Mouse (Mus musculus) right cerebral cortex, postnatal 4 days (tissue): ENCODE measurements around the gene Trit1.
"Not testable (repeated sequence)": the region's sequence is repeated elsewhere in the genome, so short reads cannot be mapped to it uniquely, and the experiment has no call there.

Experiments
- DNase-seq: peaks from one replicate; pipeline ENCODE4 v3.0.0-alpha.2; 2022

Trit1 gene

DNA sequence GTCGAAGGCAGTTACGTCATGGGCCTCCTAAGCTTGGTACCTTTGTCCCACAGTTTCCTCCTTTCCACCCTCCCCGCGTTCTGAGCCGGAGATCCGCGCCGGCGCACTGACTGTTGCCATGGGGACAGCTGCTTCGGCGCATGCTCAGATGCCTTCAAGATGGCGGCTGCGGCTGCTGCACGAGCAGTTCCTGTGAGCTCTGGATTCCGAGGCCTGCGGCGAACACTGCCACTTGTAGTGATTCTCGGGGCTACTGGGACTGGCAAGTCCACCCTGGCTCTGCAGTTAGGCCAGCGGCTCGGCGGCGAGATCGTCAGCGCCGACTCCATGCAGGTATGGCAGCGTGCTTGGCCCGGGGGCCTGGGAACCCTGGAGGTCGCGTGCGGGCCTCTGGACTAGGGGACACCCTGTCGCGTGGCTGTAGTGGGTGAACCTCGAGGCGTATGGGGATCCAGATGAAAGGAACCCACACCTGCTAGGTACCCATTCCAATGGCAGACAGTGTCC, at the start of gene Trit1:
Gene Trit1, plus strand, starts transcription at position 147 of the 507 bp plus-strand sequence.
- peak; percentile 94 for DNase-seq

DNA sequence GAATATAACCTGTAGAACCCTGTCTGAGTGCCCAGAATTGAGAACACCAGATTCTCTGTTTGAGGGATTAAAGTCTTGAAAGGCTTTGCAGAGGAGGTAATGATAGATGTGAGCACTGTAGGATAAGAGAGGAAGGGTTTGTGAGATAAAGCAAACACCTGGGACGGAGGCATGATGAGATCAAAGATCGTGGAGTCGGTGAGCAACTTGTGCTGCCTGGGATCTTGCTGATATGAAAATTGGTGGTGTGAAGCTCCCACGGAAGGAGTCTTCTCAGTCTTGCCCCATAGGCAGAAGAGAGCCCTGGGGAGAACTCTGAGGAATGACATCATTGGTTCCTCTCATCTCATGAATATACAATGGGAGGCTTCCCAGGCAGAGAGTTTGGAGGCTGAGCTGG, 48.3 kb upstream of the Trit1 start:
- DNase-seq = no peak

DNA sequence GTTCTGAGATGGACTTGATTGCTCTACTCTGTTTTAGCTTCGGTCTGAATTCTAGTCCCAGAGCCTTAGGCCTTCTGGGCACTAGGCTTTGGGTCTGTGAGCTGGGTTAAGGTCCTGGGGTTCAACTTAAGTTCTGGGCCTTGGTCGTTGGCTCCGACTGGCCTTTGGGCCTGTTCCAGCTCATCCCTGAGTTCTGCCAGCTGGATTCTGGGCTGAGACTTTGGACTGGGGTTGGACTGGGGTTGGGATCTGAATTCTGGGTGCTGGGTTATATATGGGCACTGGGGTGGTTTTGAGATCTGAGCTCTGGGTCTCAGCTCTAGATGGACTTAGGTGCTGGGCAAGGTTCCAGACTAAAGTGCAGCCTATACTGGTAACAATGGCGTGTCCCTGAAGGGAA, 45.2 kb upstream of the Trit1 start:
- DNase-seq = no peak

DNA sequence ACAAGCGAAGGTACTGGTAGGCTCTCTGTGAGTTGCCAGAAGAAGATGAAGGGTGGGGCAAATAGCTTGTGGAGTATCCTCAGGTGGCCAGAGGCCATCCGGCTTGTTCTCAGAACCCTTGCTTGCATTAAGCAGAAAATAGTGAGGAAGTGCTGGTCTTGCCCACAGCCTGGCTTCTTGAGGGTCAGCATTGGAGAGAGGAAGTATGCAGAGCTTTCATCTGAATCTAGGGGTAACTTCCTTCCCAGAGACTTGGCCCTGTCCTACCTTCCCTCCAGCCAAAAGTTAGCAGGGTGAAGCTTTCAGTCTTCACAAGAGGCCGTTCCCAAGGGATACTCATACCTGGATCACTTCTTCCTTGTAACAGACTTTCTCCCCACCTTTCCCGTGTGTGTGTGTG, 44.8 kb upstream of the Trit1 start:
- no peak for DNase-seq

DNA sequence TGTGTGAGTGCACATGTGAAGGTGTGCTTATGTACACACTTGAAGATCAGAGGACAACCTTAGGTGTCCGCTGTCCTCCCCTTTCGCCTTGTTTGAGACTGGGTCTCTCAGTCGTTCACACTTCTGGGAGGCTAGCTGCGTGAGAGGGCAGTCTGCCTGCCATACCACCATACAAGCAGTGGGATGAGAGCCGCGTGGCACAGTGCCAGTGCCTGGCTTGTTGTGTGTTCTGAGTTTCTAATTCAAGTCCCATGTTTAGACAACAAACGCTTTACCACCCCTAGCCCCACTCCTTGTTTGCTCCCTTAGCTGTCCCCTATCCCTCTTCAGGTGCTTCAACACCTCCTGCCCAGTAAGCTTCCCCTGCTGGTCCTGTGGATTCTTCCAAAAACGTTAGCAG, 44.3 kb upstream of the Trit1 start:
- DNase-seq = no peak

DNA sequence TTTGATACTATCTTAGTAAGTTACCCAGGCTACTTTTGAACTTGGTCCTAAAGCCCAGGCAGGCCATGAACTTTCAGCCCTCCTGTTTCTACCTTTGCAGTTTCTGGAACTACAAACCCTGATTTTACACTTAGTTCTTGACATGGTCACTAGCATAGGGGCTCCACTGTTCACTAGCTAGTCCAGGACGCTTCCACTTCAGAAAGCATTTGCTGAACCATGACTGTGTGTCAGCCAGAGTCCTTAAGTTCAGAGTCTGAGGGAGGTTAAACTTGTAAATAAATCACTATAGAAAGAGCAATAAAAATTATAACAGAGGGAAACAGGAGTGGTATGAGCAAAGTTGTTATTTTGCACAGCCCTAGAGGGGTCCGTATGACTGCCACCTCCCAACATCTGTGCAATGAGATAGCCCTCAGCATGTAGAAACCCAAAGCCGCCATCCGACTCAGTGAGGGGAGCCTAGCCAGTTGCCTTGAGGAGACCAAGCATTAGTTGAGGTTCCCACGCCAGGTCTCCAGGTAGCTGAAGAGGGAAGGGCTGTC, 41.3 kb upstream of the Trit1 start:
- DNase-seq = no peak

DNA sequence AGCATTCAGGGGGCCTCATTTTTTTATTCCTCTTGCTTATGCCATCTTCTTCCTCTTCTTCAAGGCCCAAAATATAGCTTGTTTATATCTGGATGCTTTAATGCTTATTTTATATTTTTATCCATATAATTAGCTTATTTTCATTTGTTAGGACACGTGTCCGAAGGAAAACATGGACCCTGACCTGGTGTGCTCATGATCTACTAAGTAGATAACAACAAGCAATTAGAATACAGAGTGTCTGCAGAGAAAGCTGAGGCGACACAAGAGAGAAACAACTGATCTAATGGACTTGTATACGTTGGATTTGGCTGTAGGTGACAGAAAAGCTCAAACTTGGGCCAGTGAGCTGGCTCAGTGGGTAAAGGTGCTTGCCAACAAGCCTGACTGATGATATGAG, 39.5 kb upstream of the Trit1 start:
- DNase-seq = no peak

DNA sequence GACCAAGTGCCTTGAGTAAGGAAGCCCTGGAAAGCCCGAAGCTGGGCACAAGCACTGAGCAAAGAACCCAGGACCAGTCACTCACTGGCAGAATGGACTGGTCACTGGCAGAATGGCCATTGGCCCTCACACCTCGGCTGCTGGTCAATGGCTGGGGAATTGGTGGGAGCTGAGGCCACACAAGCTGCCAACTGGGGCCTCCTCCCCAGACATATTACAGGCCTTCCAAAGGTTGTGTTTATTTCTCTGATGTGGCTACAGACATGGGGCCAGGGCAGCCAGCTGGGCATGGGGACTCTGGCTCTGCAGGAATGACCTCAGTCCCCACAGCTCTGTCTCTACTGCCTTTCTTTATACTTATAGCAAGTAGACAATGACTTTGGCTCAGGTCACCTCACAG, 37.5 kb upstream of the Trit1 start:
- no peak for DNase-seq

DNA sequence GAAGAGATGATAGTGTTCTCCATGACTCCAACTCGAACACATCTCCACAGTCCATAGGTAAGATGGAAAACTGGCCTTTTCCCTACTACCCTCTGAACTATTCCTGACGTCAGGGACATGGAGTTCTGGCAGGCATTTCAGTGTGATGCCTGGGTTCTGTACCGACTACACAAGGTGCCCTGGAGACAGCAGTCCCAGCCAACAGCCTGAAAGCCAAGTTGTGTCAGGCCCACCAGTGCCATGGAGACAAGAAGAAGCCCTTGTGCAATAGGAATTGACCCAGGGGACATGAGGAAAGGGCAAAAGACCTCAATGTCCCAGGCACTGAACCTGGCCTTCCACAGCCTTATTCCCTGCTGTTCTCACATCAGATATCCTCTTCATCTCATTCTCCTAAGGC, 36.6 kb upstream of the Trit1 start:
- no peak for DNase-seq

DNA sequence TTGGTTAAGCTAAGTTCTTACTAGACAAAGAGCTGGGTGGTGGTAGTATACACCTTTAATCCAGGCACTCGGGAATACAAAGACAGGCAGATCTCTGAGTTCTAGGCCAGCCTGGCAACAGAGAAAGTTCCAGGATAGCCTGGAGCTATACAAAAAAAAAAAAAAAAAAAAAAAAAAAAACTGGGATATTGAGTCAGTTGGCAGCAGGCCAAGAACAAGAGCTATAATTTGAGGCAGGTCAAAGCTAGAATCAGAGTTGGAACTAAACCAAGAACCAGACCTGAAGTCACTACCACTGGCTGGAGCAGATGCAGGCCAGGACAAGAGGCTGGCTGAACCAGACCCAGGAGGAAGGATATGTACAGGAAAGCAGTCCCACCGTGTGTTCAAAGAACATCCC, 35.7 kb upstream of the Trit1 start:
- DNase-seq = no peak

DNA sequence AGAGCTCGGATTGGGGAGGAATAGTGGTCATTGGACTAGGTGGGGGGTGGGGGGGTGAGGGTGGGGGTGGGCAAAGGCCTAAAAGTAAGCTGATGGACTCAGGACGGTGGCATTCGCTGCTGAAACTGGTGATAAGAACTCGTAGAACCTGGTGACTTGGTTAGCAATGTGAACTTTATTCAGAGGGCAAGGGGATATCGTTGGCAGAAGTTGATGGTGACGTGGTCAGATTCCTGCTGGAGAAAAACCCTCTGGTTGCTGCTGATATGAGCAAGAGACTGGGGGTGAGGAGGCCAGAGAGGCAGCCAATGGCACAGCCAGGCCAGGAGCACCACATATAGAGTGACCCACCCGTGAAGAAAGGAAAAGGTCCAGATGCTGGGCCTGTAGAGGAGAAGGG, 35.2 kb upstream of the Trit1 start:
- DNase-seq = no peak

DNA sequence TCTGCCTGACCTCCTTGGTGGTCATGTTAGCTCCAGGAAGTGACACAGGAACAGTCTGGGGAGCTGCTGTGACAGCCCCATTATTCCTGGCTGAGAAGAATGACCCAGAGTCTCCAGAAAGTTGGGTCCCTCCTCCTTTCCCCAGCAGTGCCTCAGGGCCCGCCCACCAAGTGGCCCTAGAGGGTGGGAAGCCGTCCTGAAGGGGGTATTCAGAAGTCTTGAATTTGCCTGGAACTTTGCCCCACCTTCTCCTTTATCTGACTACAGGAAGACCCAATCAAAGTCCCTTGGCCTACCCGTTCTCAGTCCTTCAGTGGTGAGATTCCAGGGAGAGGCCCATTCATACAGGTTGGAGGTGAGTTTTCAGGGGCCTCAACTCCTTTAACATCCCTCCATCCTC, 34.5 kb upstream of the Trit1 start:
- DNase-seq = no peak

DNA sequence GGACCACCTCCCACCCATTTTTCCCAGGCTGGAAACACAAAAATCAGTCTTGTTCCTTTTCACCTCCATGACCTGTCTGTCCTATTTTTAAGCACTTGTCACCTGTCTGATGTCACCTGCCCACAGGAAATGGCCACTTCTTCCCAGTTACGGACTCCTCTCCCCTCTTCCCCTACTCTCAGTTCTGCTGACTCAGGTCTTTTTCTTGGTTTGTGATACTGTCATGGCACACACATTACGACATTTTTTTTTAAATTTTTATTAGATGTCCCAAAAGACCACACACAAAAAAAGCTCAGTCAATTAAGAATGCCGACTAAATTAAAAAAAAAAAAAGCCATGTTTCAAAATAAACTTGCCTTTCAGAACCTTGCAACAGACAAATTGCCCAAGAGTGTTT, 33.9 kb upstream of the Trit1 start:
- no peak for DNase-seq

DNA sequence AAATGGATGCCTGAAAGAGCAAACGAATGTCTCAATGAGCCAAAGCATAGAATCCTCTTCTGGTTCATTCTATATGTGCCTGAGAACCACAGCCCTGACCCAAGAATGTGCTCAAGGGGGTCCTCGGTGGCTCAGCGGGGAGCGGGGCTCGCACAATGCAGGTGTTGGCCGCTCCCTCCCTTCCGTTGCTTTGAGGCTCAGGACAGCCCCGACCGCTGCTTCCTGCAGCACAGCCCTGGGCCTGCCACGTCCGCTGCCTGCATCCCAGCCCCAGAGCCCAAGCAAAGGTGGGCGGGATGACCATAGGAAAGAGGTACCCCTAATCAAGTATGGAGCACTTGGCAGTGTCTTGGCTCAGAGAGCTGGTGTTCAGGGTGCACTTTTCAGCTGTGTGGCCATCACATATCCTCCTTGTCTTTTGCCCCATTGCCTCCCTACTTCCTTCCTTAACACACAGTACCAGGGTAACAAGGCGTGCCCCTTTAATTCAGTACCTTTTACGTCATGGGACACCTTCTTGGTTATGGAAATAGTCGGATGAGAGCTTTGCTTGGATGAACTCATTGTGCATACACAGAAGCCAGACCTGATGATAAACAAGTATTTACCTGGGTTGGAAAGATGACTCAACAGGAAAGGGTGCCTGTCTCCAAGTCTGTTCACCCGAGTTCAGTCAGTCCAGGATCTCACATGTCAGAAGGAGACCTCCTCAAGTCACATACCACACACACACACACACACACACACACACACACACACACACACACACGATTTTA, 32.7 kb upstream of the Trit1 start:
- DNase-seq = no peak

DNA sequence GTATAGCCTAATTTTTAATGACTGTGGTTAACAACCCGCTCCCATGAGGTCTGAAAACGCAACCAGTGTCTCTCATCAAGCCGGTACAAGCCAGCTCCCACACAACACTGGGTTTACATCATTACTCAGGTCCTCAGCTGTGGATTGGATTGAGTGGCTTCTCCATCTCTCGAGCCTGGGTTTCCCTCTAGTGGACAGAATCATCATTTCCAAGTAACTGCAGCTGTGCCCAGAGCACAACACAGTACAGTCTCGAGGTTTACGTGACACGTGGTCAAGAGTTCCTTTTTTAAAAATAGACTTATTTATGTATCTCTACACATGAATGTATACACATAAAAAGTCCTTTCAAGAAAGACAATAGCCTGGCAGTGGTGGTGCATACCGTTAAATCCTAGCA, 31.3 kb upstream of the Trit1 start:
- no peak for DNase-seq

DNA sequence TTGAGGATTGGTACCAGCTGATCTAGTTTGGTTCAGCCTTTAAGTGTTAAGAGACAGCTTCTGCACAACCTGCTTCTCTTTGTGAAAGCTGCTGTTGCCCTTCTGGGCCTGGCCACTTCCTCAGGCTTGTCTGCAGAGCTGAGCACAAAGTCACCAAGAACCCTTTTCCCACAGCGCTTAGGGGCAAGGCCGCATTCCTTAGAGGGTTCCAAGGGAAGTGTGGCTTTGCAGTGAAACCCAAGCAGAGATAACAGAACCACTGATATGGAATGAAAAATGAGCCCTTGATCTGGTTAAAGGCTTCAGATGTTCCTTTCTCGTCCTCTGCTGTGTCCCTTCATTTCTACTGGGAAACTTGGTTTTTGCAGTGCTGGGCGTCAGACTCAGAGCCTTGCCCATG, 29.0 kb upstream of the Trit1 start:
- no peak for DNase-seq

DNA sequence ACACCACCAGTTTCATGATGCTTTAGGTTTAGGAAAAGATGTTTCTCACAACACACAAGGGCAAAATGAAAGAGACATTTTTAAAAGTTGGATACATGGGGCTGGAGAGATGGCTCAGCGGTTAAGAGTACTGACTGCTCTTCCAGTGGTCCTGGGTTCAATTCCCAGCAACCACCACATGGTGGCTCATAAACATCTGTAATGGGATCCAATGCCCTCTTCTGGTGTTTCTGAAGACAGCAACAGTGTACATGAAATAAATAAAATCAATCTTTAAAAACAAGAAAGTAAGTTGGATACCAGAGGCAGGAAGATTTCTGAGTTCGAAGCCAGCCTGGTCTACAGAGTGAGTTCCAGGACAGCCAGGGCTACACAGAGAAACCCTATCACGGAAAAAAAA, 28.4 kb upstream of the Trit1 start:
- not testable (repeated sequence) for DNase-seq

DNA sequence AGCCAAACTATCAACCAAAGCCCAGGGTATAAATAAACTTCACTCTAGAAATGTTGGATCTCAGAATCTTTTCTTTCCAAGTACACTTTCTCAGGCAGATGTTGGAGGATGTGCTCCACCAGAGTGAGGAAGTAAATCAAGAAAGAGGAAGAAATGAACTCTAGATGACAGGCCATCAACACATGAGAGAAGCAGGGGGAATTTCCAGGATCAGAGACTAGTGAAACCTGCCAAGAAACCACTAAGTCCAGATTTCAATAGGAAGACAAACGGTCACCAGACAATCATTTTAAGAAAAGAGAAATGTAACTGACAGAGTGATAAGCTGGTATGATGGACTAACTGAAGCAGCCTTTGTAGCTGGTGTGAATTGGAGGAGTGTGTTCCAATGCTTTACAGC, 25.2 kb upstream of the Trit1 start:
- no peak for DNase-seq

DNA sequence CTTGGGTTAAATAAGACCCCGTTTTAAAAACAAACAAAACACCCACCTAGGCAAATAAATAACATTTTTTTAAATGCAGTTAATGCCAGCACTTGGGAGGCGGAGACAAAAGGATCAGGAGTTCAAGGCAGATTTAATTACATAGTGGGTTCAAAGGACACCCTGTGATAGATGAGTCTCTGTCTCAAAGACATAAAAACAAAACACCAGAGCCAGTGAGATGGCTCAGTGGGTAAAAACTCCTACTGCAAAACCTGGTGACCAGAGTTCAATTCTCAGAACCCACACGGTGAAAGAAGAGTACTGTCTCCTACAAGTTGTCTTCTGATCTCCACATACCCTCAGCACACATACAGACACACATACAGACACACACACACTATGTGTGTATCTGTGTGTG, 24.1 kb upstream of the Trit1 start:
- no peak for DNase-seq

DNA sequence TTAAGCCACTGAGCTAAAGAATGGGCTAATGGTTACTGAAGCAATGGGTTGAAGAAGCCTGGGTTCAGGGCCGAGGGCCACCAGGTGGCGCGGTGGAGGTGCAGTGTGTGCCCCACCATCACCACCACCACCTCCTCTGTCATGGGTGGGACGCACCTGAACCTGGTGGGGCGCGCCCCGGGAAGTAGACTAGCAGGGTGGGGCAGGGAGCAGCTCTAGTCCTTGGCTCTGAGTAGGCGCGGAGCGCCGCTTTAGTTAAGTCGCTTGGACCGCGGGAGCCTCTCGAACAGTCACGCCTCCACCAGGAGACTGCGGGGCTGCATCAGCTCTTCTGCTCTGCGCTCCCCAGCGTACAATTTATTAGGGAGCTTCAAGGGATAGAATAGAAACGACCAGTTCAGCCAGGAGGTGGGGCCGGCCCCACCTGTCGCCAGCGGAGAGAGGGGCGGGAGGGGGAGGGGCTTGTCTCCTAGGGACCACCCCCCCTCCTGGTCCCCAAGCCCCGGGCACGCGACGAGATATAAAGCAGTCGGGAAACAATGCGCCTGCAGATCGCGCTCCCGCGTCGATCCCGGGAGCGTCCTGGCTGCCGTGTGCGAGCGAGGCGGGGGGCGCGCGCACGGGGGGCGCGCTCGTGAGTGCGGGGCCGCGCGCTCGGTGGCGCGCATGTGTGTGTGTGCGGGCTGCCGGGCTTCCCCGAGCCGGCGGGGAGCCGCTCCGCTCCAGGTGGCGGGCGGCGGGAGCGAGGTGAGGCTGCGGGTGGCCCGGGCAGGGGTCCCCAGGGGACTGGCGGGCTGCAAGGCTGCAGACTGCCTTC, 20.8 kb upstream of the Trit1 start, which contains the start of gene Mycl:
Gene Mycl, plus strand, starts transcription at position 249 of the 817 bp plus-strand sequence.
- peak; percentile 93 for DNase-seq

DNA sequence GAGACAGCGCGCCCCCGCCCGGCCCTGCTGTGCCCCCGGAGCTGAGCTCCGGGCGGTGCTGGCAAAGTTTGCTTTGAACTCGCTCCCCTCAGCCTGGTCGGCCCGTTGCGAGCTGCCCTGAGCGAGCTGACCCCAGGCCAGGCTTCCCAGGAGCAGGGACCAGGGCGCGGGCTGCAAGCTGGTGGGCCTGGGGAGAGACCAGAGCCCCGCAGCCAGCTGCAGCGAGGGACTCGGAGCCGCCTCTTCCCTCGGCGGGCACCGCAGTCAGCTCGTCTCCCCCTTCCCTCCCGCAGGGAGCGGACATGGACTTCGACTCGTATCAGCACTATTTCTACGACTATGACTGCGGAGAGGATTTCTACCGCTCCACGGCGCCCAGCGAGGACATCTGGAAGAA, 20.2 kb upstream of the Trit1 start:
- no peak for DNase-seq

DNA sequence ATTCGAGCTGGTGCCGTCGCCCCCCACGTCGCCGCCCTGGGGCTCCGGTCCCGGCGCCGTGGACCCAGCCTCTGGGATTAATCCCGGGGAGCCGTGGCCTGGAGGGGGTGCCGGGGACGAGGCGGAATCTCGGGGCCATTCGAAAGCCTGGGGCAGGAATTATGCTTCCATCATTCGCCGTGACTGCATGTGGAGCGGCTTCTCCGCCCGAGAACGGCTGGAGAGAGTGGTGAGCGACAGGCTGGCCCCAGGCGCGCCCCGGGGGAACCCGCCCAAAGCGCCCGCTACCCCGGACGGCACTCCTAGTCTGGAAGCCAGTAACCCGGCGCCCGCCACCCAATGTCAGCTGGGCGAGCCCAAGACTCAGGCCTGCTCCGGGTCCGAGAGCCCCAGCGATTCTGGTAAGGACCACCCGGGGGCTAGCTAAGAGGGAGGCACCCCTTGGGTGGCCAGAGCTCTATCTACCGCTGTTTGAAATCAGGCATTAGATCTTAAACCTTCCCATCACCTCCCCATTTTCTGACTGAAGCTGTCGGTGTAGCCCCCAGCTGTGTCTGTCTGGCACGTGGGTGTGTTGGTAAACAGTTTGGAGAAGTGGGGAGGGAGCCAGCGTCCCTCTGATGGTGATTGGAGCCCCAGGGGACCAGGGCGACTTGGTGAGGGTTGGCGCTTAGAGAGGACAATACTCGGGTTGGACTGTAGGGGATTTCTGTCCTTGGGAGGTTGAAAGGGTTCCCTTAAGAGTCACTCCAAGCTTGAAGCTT, 19.6 kb upstream of the Trit1 start:
- peak; percentile 54 for DNase-seq
